Mouse (Mus musculus) 3T3-L1 (cell line): ENCODE measurements around the gene Gm15013.
"Not testable (repeated sequence)": the region's sequence is repeated elsewhere in the genome, so short reads cannot be mapped to it uniquely, and the experiment has no call there.

ENCODE experiments used
- DNase-seq: peaks from one replicate; pipeline ENCODE4 v3.0.0-alpha.2; 2015; ENCODE audit warnings: low read depth, low spot score

Gm15013 gene

GRCm38 (mm10) chrX:139714381-139714780 is at the start of gene Gm15013:
Gene Gm15013 (minus strand): TSS chrX:139714481.
- no peak for DNase-seq

GRCm38 (mm10) chrX:139762546-139762945 is 48.3 kb upstream of the Gm15013 start:
- peak; percentile 70 for DNase-seq

- not testable (repeated sequence) for DNase-seq
These were observed 44.4 kb upstream of the Gm15013 start for GRCm38 (mm10) chrX:139758634-139759033.

- peak; percentile 62 for DNase-seq
These were observed 37.6 kb upstream of the Gm15013 start for GRCm38 (mm10) chrX:139751855-139752254.

GRCm38 (mm10) chrX:139737066-139737465 is 22.8 kb upstream of the Gm15013 start:
- no peak for DNase-seq

GRCm38 (mm10) chrX:139730541-139730940 is 16.3 kb upstream of the Gm15013 start:
- no peak for DNase-seq

- DNase-seq, result no peak
These were observed 8.1 kb upstream of the Gm15013 start for GRCm38 (mm10) chrX:139722350-139722749.

GRCm38 (mm10) chrX:139684775-139685695 is 29.2 kb downstream of the Gm15013 start, which contains the start of gene Tbc1d8b:
Gene Tbc1d8b (plus strand): TSS chrX:139684996.
- peak; percentile 96 for DNase-seq

GRCm38 (mm10) chrX:139684410-139684774 is 29.9 kb downstream of the Gm15013 start:
- DNase-seq, result no peak

GRCm38 (mm10) chrX:139665829-139666228 is 48.5 kb downstream of the Gm15013 start:
- peak; percentile 70 for DNase-seq
